Mouse (Mus musculus) MEL-GATA-1-ER (cell line): Measurements from ENCODE around the gene 4930467E23Rik.
A peak's percentile ranks its signal among the peaks of the same experiment; 100 is the strongest.
"Not testable (repeated sequence)": the region's sequence is repeated elsewhere in the genome, so short reads cannot be mapped to it uniquely, and the experiment has no call there.

Experiments used
- DNase-seq: peaks from one replicate; pipeline ENCODE4 v3.0.0-alpha.2; 2012; ENCODE audit warnings: low read depth; ENCODE audit errors: extremely low read depth

The 4930467E23Rik gene

GRCm38 (mm10) chr8:19780658-19781057 lies 51.3 kb downstream of the 4930467E23Rik start:
- not testable (repeated sequence) for DNase-seq

DNA sequence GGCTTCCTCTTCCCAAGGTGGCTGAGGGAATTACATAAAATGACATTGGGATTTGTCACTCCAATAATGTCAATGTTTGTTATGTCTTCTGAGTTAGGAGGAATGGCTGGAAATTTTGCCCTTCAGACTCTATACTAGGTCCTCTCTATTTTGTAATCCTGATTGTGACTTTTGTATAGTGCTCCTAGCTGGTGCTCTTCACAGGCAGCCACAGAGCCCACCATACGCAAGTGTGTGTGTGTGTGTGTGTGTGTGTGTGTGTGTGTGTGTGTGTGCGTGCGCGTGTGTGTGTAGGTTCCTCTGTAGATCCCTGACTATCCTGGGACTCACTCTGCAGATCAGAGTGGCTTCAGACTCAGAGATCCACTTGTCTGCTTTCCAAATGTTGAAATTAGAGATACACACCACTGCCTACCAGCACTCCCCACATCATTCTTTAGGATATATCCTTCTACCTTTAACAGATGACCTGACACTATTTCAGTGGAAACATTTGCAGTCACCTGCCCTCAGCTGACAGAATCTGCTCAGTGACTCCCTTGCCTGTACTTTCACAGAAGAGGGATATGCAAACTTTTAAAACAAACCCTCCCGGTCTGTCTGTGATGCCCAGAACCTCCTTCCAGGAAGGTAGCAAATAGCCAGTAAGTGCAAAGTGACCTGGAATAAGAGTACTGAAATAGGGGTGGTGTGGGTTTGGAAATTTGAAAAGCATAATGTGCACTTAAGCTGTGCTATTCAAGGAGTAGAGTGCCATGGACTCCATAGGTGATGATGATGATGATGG lies 52.1 kb downstream of the 4930467E23Rik start:
- DNase-seq = not testable (repeated sequence)

- DNase-seq = not testable (repeated sequence)
These were observed 53.4 kb downstream of the 4930467E23Rik start for GRCm38 (mm10) chr8:19782736-19783135.

DNA sequence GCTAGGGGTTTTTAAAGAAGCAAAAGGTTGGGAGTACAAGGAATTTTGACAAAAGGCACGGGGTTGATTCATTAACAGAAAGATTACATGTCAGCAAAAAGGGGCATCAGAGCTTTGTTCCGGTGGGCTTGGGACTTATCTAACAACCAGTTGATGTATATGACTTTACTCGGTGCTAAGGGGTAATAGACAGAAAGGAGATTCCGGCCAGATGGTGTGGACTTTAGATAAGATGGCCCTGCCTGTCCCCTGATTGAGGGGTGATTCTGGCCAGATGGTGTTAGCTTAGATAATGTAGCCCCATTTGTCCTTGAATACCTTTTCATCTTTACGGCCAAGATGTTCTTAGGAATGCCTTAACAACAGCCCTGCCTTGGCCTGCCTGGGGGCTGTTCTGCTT lies 54.5 kb downstream of the 4930467E23Rik start:
- not testable (repeated sequence) for DNase-seq

- DNase-seq = peak; percentile 91
These were observed 55.4 kb downstream of the 4930467E23Rik start for GRCm38 (mm10) chr8:19784554-19785364.

- DNase-seq = not testable (repeated sequence)
These were observed 63.3 kb downstream of the 4930467E23Rik start for GRCm38 (mm10) chr8:19792696-19793095.
